Mouse (Mus musculus) liver, embryonic 12.5 days (tissue): ENCODE measurements at regions not wholly inside any gene's neighbourhood (a gene's known extent, or its start where the extent isn't known, plus 50 kb on each side); places are given as distances from the start of the nearest gene placed in this dataset.

Source experiments
- ATAC-seq: fragments of 200-750 bp; cut with Nextera tagmentation; 2 replicates; pipeline ENCODE4 v1.8.0; 2017; ENCODE audit warnings: moderate number of reproducible peaks, mild to moderate bottlenecking, moderate library complexity
- H3K27ac ChIP-seq: fragments of 300-500 bp; sonication (generic); 2 replicates; pipeline ENCODE4 v1.5.1; 2016; ENCODE audit warnings: mild to moderate bottlenecking
- H3K27me3 ChIP-seq: fragments of 300-500 bp; sonication (generic); replicated peaks from 2 replicates; pipeline ENCODE4 v1.6.1; 2016; ENCODE audit warnings: mild to moderate bottlenecking, moderate library complexity
- H3K36me3 ChIP-seq: fragments of 300-500 bp; sonication (generic); 2 replicates; pipeline ENCODE4 v1.6.1; 2016; ENCODE audit warnings: mild to moderate bottlenecking, moderate library complexity
- H3K4me1 ChIP-seq: fragments of 300-500 bp; sonication (generic); 2 replicates; pipeline ENCODE4 v1.6.1; 2016
- H3K4me2 ChIP-seq: fragments of 300-500 bp; sonication (generic); 2 replicates; pipeline ENCODE4 v1.6.1; 2016; ENCODE audit warnings: mild to moderate bottlenecking, moderate library complexity
- H3K4me3 ChIP-seq: fragments of 300-500 bp; sonication (generic); 2 replicates; pipeline ENCODE4 v1.5.1; 2016; ENCODE audit warnings: mild to moderate bottlenecking, moderate library complexity
- H3K9ac ChIP-seq: fragments of 300-500 bp; sonication (generic); 2 replicates; pipeline ENCODE4 v1.6.1; 2016; ENCODE audit warnings: mild to moderate bottlenecking, moderate library complexity
- H3K9me3 ChIP-seq: fragments of 300-500 bp; sonication (generic); replicated peaks from 2 replicates; pipeline ENCODE4 v1.6.1; 2016; ENCODE audit warnings: mild to moderate bottlenecking, moderate library complexity
- WGBS: fragments of 180-500 bp; shearing (Covaris S2); methylation state at CpG from one replicate; pipeline ENCODE4 v1.1.7; 2016; ENCODE audit not compliant: insufficient replicate concordance; 5-methylcytosine and 5-hydroxymethylcytosine counted together

DNA sequence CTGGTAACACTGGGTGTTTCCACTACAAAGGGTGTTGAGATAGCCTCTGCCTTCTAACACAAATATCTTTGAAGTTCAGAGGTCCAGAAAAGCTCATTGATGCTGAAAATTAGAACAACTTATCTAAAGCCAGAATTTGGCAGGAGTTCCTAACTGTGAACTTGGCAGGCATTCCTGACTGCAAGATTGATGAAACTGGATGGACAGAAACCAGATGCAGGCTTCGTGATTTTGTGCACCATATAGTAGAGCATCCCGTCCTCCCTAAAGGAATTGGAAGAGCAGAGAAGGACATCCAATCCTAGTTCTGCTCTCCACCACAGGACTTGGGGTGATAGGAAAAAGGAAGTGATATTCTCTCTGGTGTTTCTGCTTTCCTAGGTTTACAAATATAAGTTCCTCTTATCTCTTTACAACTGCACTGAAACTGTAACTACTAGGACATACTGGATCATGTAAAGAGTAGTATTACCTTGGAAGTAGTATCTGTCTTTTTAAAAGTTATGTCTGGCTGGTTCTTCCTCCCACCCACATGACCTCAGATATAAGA lies 90.9 kb upstream of the Thrb start:
- WGBS = 47% methylated on average over 2 of the region's 2 CpGs

GRCm38 (mm10) chr14:17578776-17579175 lies 81.3 kb upstream of the Thrb start:
- no peak for ATAC-seq
- 50% methylated on average over 1 of the region's 1 CpGs for WGBS
- Histone ChIP-seq H3K36me3 (no peaks in the 10 kb centered on the region), H3K27me3 (no peaks in the 10 kb centered on the region), H3K4me1 (no peaks in the 10 kb centered on the region), H3K9me3 (no peaks in the 10 kb centered on the region), H3K4me3 (no peak overlapping the region), H3K9ac (no peak overlapping the region), H3K4me2 (no peak overlapping the region), H3K27ac (no peak overlapping the region)

More for the DNA sequence above, 90.9 kb upstream of the Thrb start:
- Histone ChIP-seq H3K36me3 (no peaks in the 10 kb centered on the region), H3K4me2 (no peak overlapping the region), H3K9me3 (no peaks in the 10 kb centered on the region), H3K9ac (no peak overlapping the region), H3K27ac (no peak overlapping the region), H3K4me1 (no peaks in the 10 kb centered on the region), H3K27me3 (no peaks in the 10 kb centered on the region), H3K4me3 (no peak overlapping the region)
- no peak for ATAC-seq

- Histone ChIP-seq H3K27me3 (no peaks in the 10 kb centered on the region), H3K4me1 (no peaks in the 10 kb centered on the region), H3K4me3 (no peak overlapping the region), H3K27ac (no peak overlapping the region), H3K9ac (no peak overlapping the region), H3K36me3 (no peaks in the 10 kb centered on the region), H3K9me3 (no peaks in the 10 kb centered on the region), H3K4me2 (no peak overlapping the region)
- ATAC-seq = no peak
Measured at GRCm38 (mm10) chr14:17589595-17589994, 70.5 kb upstream of the Thrb start.

- Histone ChIP-seq H3K9ac (no peak overlapping the region), H3K9me3 (no peaks in the 10 kb centered on the region), H3K27ac (no peak overlapping the region), H3K27me3 (no peaks in the 10 kb centered on the region), H3K4me3 (no peak overlapping the region), H3K4me1 (no peaks in the 10 kb centered on the region), H3K36me3 (no peaks in the 10 kb centered on the region), H3K4me2 (no peak overlapping the region)
- 46% methylated on average over 5 of the region's 5 CpGs for WGBS
- ATAC-seq = no peak
Measured at GRCm38 (mm10) chr14:17599553-17599952, 60.5 kb upstream of the Thrb start.

DNA sequence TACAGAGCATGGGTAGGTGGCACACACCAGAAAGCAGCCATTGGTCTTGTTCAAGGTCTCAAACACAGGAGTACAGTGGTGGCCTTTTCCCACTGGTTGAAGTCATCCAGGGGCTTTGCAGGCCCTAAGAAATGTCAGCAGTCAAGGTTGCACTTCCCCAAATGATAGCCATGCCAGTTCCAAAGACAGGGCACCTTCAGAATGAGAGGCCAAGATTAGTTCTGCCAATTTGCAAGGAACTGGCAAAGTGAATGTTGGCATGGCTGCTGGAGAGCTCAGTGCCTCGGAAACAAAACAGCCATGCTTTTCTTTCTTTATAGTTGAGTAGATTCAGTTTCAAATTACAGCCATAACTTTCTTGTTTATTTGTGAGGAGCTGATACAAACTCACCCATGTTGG lies 57.7 kb upstream of the Thrb start:
- H3K9me3 ChIP-seq = no peaks in the 10 kb centered on the region
- no peaks in the 10 kb centered on the region for H3K36me3 ChIP-seq
- no peak overlapping the region for H3K4me2 ChIP-seq
- no peak overlapping the region for H3K9ac ChIP-seq
- WGBS = 52% methylated on average over 1 of the region's 1 CpGs
- no peaks in the 10 kb centered on the region for H3K27me3 ChIP-seq
- ATAC-seq = no peak
- no peaks in the 10 kb centered on the region for H3K4me1 ChIP-seq
- H3K4me3 ChIP-seq = no peak overlapping the region
- no peak overlapping the region for H3K27ac ChIP-seq

- H3K36me3 ChIP-seq = no peaks in the 10 kb centered on the region
- H3K4me2 ChIP-seq = no peak overlapping the region
- no peaks in the 10 kb centered on the region for H3K27me3 ChIP-seq
- H3K9ac ChIP-seq = no peak overlapping the region
- no peak overlapping the region for H3K27ac ChIP-seq
- 56% methylated on average over 3 of the region's 3 CpGs for WGBS
- no peak overlapping the region for H3K4me3 ChIP-seq
- no peaks in the 10 kb centered on the region for H3K9me3 ChIP-seq
- no peaks in the 10 kb centered on the region for H3K4me1 ChIP-seq
- no peak for ATAC-seq
Measured at GRCm38 (mm10) chr14:17606018-17606417, 54.0 kb upstream of the Thrb start.

DNA sequence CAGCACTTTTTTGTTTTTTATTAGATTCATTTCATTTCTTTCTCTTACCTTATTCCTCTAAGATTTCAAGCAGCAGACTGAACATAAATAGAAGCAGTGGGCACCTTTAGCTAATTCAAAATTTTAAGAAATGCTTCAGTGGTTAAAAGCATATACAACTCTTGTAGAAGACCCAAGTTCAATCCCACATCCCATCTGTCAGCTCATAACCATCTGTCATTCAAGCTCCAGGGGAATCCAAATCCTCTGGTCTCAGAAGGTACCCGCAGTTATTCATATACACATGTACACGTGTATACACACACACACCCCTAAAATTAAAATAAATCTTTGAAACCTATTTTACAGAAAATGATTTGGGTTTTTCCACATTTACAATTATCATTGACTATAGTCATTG lies 52.9 kb upstream of the Thrb start:
- 57% methylated on average over 2 of the region's 2 CpGs for WGBS
- Histone ChIP-seq H3K4me1 (no peaks in the 10 kb centered on the region), H3K4me3 (no peak overlapping the region), H3K27ac (no peak overlapping the region), H3K27me3 (no peaks in the 10 kb centered on the region), H3K9ac (no peak overlapping the region), H3K36me3 (no peaks in the 10 kb centered on the region), H3K9me3 (no peaks in the 10 kb centered on the region), H3K4me2 (no peak overlapping the region)
- no peak for ATAC-seq
